Mouse (Mus musculus) kidney, postnatal 0 days (tissue): ENCODE data around the gene Aph1a. TPM values are rescaled to one million over a fixed set of nuclear protein-coding genes. Genes with fewer than 3 reads are reported as not detected.
"Not testable (repeated sequence)": the region's sequence is repeated elsewhere in the genome, so short reads cannot be mapped to it uniquely, and the experiment has no call there.

ENCODE experiments used
- ATAC-seq: fragments of 200-750 bp; cut with Nextera tagmentation; replicated peaks from 2 replicates; pipeline ENCODE4 v1.8.0; 2017; ENCODE audit warnings: low read depth, moderate number of reproducible peaks, moderate TSS enrichment, moderate library complexity; ENCODE audit not compliant: low FRiP score
- DNase-seq: peaks from one replicate; pipeline ENCODE4 v3.0.0-alpha.2; 2016; ENCODE audit warnings: low spot score
- H3K27ac ChIP-seq: fragments of 300-500 bp; sonication (generic); 2 replicates; pipeline ENCODE4 v1.5.1; 2014; ENCODE audit warnings: mild to moderate bottlenecking
- H3K27me3 ChIP-seq: fragments of 300-500 bp; sonication (generic); 2 replicates; pipeline ENCODE4 v1.6.1; 2014; ENCODE audit warnings: low read length, mixed read lengths; ENCODE audit not compliant: insufficient read depth
- H3K36me3 ChIP-seq: fragments of 300-500 bp; sonication (generic); 2 replicates; pipeline ENCODE4 v1.6.1; 2014; ENCODE audit warnings: low read length, mixed read lengths; ENCODE audit not compliant: insufficient read depth
- H3K4me1 ChIP-seq: fragments of 300-500 bp; sonication (generic); replicated peaks from 2 replicates; pipeline ENCODE4 v1.6.1; 2014; ENCODE audit warnings: antibody characterized with exemption, low read length, mixed read lengths; ENCODE audit not compliant: insufficient read depth
- H3K4me2 ChIP-seq: fragments of 300-500 bp; sonication (generic); 2 replicates; pipeline ENCODE4 v1.6.1; 2014; ENCODE audit warnings: mild to moderate bottlenecking, low read length, moderate library complexity, mixed read lengths
- H3K4me3 ChIP-seq: fragments of 300-500 bp; sonication (generic); replicated peaks from 2 replicates; pipeline ENCODE4 v1.5.1; 2014; ENCODE audit warnings: low read depth, low read length
- H3K9ac ChIP-seq: fragments of 300-500 bp; sonication (generic); 2 replicates; pipeline ENCODE4 v1.6.1; 2014; ENCODE audit warnings: low read depth, low read length
- H3K9me3 ChIP-seq: fragments of 300-500 bp; sonication (generic); replicated peaks from 2 replicates; pipeline ENCODE4 v1.6.1; 2016; ENCODE audit warnings: low read length, inconsistent platforms, mixed read lengths
- CTCF ChIP-seq: IDR thresholded peaks from 2 replicates; pipeline ENCODE4 v1.5.1; 2016; ENCODE audit warnings: antibody characterized with exemption, low read depth, mild to moderate bottlenecking, moderate library complexity
- WGBS: fragments of 180-500 bp; shearing (Covaris S2); extraction: QIAGEN DNeasy Blood & Tissue Kit; methylation state at CpG from one replicate; pipeline ENCODE4 v1.1.7; 2014; 5-methylcytosine and 5-hydroxymethylcytosine counted together
- polyA plus RNA-seq: library from polyadenylated mRNA; unstranded; fragments of >200 nt; fragmentation: Nextera tagmentation; extraction: Ambion mirVana; gene quantifications from 2 replicates; pipeline ENCODE4 v1.2.1, GENCODE M21; 2015

The Aph1a gene
- polyA plus RNA-seq, 1 experiment from 2014 or later, result 48.7 TPM

DNA sequence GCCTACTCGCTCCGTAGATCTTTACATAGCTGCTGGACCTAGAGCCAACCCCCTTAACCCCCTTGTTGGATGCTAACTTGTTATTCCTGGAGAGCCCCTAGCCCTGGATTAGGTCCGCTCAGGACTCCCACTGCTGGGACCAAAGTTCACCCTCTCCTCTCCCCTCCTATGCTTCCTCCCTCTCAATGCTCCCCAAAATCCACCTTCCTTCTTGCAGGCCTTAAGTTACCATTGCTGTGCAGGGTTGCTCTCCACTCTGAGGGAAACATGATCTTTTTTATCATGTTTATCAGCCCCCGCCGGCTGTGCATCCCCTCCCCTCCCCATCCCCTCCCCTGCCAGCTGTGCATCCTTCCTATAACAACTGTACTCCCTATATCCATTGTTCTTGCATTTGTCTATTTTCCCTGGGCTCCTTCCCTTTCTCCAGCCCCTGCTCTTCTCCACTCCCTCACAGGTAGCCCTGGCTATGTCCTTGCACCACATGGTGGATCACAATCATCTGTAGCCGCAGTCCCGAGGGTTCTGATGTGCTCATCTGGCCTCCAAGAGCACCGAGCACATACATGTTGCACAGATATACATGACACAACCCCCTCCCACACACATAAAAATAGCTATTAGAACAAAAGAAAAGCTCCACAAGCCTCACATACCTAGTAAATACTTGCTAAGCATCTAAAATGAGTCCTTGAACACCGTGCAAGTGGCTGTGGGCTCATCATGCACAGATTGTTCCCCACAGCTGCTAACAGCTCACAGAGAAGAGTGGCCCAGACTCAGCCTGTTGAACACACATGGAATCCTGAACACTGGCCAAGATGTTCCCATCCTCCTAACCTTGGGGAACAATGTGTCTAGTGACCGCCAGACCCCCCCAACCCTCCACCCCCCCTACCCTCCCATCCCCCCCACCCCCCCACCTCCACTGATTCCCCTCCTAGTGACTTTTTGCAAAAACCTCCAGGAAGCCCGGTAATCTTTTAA lies 1.4 kb upstream of the Aph1a start:
- H3K27ac ChIP-seq, result peak overlapping the region; percentile 88
- 24% methylated on average over 11 of the region's 11 CpGs for WGBS
- peak overlapping the region; percentile 60 for H3K4me2 ChIP-seq
- TF ChIP-seq CTCF, result no peak
- H3K27me3 ChIP-seq, result no peaks in the 10 kb centered on the region
- H3K9ac ChIP-seq, result no peak overlapping the region
- H3K4me1 ChIP-seq, result peaks cover 22% of the 10 kb centered on the region
- no peak for DNase-seq
- H3K9me3 ChIP-seq, result no peaks in the 10 kb centered on the region
- 0 out of 2 replicates have a peak overlapping the region, but pooled peaks have one; percentile 28 for H3K4me3 ChIP-seq
- no peak for ATAC-seq
- H3K36me3 ChIP-seq, result no peaks in the 10 kb centered on the region

DNA sequence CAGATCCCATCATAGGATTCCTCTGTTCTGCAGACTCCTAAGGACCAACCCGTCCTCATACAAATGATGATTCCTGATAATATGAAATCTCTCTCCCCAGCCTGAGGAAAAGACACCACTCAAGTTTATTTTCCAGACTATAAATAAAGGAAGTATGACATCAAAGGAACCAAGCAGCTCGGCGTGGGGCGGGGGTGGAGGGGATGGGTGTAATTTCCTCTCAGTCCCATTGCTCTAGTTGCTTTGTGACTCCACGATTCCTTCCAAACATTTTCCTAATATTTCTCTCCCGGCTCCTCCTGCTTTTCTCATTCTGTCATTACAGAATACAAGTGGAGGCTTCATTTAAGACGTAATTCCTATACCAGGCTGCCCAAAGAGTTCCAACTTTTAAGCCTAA lies 643 bp upstream of the Aph1a start:
- no peak for DNase-seq
- H3K9me3 ChIP-seq, result no peaks in the 10 kb centered on the region
- H3K27ac ChIP-seq, result peak overlapping the region; percentile 83
- H3K4me1 ChIP-seq, result peaks cover 22% of the 10 kb centered on the region
- peak overlapping the region; percentile 64; the same call in 1 of the 2 replicates for H3K9ac ChIP-seq
- peak overlapping the region; percentile 50 for H3K4me3 ChIP-seq
- WGBS, result 9% methylated on average over 7 of the region's 7 CpGs
- ATAC-seq, result no peak
- no peak for TF ChIP-seq CTCF
- no peaks in the 10 kb centered on the region for H3K27me3 ChIP-seq
- no peaks in the 10 kb centered on the region for H3K36me3 ChIP-seq
- peak overlapping the region; percentile 60 for H3K4me2 ChIP-seq

DNA sequence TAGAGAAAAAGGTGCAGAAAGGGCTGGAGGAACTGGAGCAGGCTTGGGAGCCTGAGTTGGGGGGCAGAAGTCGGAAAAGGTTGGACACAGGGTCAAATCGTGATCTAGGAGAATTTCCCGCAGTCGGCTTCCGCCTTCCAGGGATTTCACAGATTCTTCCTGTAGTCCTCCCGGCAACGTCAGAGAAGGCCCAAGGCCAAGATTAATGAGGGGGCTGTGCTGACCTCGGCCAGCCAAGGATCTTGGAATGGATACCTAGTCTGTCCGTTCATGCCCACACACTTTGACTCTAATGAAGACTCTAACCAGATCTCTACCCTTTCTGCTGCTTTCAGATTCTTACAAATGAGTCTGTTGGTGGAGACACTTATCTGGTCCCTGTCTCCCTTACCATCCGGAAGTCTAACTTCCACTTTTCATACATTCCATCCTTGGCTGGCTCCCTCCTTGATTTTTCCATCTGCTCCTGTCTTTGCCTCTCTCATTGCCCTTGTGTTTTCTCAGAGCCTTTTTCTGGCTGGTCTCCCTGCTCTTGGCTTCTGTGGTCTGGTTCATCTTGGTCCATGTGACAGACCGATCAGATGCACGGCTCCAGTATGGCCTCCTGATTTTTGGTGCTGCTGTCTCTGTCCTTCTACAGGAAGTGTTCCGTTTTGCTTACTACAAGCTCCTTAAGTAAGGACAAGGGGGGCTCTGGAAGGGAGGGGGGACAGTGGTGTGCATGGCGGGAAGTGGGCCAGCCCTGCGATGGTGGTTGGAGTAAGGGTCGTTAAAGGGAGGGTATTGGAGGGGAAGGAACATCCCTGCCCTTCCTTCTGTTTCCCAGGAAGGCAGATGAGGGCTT lies 770 bp downstream of the Aph1a start:
- no peak for TF ChIP-seq CTCF
- Histone ChIP-seq H3K36me3 (no peaks in the 10 kb centered on the region), H3K4me3 (peak overlapping the region; percentile 50), H3K9ac (peak overlapping the region; percentile 64), H3K27me3 (no peaks in the 10 kb centered on the region), H3K4me1 (peaks cover 22% of the 10 kb centered on the region), H3K4me2 (peak overlapping the region; percentile 71), H3K9me3 (no peaks in the 10 kb centered on the region), H3K27ac (peak overlapping the region; percentile 82)
- peak; percentile 25; the same call in 1 of the 2 replicates for ATAC-seq
- WGBS, result 7% methylated on average over 15 of the region's 16 CpGs
- DNase-seq, result peak; percentile 86

DNA sequence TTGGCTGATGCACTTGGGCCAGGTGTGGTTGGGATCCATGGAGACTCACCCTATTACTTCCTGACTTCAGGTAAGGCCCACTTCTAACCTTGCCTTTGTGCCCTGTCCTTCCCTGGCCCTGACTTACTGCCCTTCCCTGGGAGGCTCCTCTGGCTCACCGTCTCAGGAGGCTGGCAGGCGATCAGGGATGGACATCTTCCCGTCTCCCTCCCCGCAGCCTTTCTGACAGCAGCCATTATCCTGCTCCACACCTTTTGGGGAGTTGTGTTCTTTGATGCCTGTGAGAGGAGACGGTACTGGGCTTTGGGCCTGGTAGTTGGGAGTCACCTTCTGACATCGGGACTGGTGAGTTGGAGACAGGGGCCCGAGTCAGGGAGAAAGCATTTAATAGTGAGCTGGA lies 1.7 kb downstream of the Aph1a start:
- H3K4me2 ChIP-seq, result 0 out of 2 replicates have a peak overlapping the region, but pooled peaks have one; percentile 71
- not testable (repeated sequence) for H3K4me3 ChIP-seq

DNA sequence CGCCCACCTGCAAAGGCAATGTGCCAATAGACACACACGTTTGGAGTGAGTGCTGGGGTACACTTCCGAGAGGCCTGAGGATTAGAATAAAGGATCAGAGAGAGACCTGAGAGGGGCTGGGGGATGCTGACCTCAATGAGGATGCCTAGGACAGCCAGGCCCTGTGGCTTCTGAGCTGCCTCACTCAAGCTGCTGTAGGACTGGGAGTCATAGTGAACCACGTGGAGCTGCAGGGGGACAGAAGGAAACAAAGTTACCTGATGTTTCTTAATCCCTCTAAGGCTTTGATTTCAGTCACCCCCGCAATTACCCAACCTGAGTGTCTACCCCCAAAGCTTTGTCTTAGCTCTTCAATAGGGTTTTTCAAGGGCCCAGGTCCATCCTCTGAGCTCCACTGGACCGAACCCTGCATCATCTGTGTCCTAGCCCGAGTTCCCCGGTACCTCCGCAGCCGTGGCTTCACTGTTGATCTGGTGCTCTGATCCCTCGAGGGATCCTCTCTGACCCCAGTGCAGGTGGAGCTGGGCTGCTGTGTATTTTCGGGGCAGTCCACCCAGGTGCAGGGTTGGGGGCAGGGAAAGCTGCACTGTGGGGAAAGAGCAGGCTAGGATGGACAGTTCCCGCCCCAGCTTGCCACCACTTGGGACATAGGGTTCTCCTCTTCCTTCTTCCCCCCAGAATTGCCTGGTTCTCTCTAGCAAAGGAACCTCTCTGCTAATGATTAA lies 6.2 kb downstream of the Aph1a start:
- H3K27ac ChIP-seq, result no peak overlapping the region
- no peaks in the 10 kb centered on the region for H3K27me3 ChIP-seq
- no peak for TF ChIP-seq CTCF
- H3K9me3 ChIP-seq, result no peaks in the 10 kb centered on the region
- no peaks in the 10 kb centered on the region for H3K36me3 ChIP-seq
- no peak overlapping the region for H3K4me2 ChIP-seq
- DNase-seq (no peak), ATAC-seq (no peak)
- H3K9ac ChIP-seq, result no peak overlapping the region
- 67% methylated on average over 13 of the region's 13 CpGs for WGBS
- H3K4me3 ChIP-seq, result no peak overlapping the region
- H3K4me1 ChIP-seq, result peaks cover 6% of the 10 kb centered on the region; the same call in 1 of the 2 replicates

More for the DNA sequence above, 1.7 kb downstream of the Aph1a start:
- not testable (repeated sequence) for H3K27ac ChIP-seq, ATAC-seq, H3K9me3 ChIP-seq, H3K27me3 ChIP-seq, H3K36me3 ChIP-seq, H3K9ac ChIP-seq, DNase-seq
- H3K4me1 ChIP-seq, result peaks cover 20% of the 10 kb centered on the region
- 81% methylated on average over 7 of the region's 7 CpGs for WGBS
